In genomic region chr17:65562761-65563160, GRCm38 (mm10) we compare ENCODE assay signal across 9 mouse cellular contexts. TPM values are rescaled to one million over a fixed set of nuclear protein-coding genes. Genes with fewer than 3 reads are reported as not detected.
DNase-seq lines count a peak whose midpoint lies in the region; ATAC-seq and TF ChIP-seq lines count a peak whose summit lies in the region.
"Had no signal": no experiment of that assay in that cellular context is flagged by ENCODE, and none has a peak within 500 bp of the region (broad histone marks: within the 10 kb centered on the region; RNA-seq: fewer than 3 reads in every experiment).

No protein-coding gene starts in this region.

- H3K36me3 ChIP-seq in hindbrain, embryonic 10.5 days = no peaks in the 10 kb centered on the region
- H3K36me3 ChIP-seq in hindbrain, embryonic 16.5 days (ENCODE audit: control insufficient read depth, insufficient read depth, low read length) = no peaks in the 10 kb centered on the region
- no peaks in the 10 kb centered on the region for H3K36me3 ChIP-seq in forebrain, embryonic 16.5 days (ENCODE audit: control insufficient read depth, insufficient read depth)

- H3K4me1 ChIP-seq in hindbrain, embryonic 10.5 days (replicated peaks) = peaks cover 8% of the 10 kb centered on the region; the same call in 1 of the 2 replicates
- no peaks in the 10 kb centered on the region for H3K4me1 ChIP-seq in hindbrain, embryonic 16.5 days (ENCODE audit: control insufficient read depth, insufficient read depth, low read depth, low read length)
- peaks cover 7% of the 10 kb centered on the region for H3K4me1 ChIP-seq in forebrain, embryonic 16.5 days (replicated peaks; ENCODE audit: control insufficient read depth, insufficient read depth, low read length)

- no peak for ATAC-seq in hindbrain, embryonic 16.5 days
- ATAC-seq in forebrain, embryonic 16.5 days = peak; percentile 30; the same call in 1 of the 2 replicates
- ATAC-seq in megakaryocyte progenitor cell, adult 5-6 weeks (replicated peaks; ENCODE audit: poor library complexity) = peak; percentile 47

- no peak overlapping the region for H3K4me3 ChIP-seq in hindbrain, embryonic 10.5 days
- H3K4me3 ChIP-seq in hindbrain, embryonic 16.5 days (ENCODE audit: low read length) = no peak overlapping the region
- no peak overlapping the region for H3K4me3 ChIP-seq in forebrain, embryonic 16.5 days (replicated peaks; ENCODE audit: low read length)

- no peak for TF ChIP-seq POLR2A in brain, embryonic 14.5 days (IDR thresholded peaks at IDR 0.05; ENCODE audit: borderline replicate concordance, extremely low read depth, insufficient read depth, insufficient read length, poor library complexity, severe bottlenecking)

- DNase-seq in hindbrain, embryonic 10.5 days (ENCODE audit: low spot score) = peak; percentile 42
- peak; percentile 77 for DNase-seq in CD4-positive, CD25-positive, alpha-beta regulatory T cell, adult 2 months (ENCODE audit: low read depth, low spot score)
- DNase-seq in brain, embryonic 14.5 days (ENCODE audit: low read depth) = peak; percentile 92
- DNase-seq in kidney, postnatal 36 days = peak; percentile 45 to 83
- DNase-seq in thymus, postnatal 0 days (ENCODE audit: low spot score) = peak; percentile 57

- H3K27me3 ChIP-seq in hindbrain, embryonic 10.5 days (ENCODE audit: insufficient read depth, poor library complexity, severe bottlenecking) = no peaks in the 10 kb centered on the region
- H3K27me3 ChIP-seq in hindbrain, embryonic 16.5 days (replicated peaks; ENCODE audit: control insufficient read depth, insufficient read depth, low read length) = no peaks in the 10 kb centered on the region
- no peaks in the 10 kb centered on the region for H3K27me3 ChIP-seq in forebrain, embryonic 16.5 days (replicated peaks; ENCODE audit: control insufficient read depth, insufficient read depth, low read length)

- peak; percentile 68; the same call in 1 of the 2 replicates for TF ChIP-seq CTCF in brain, embryonic 14.5 days (IDR thresholded peaks at IDR 0.05; ENCODE audit: borderline replicate concordance, extremely low read depth, insufficient read depth, insufficient read length)

- H3K9me3 ChIP-seq in hindbrain, embryonic 10.5 days = no peaks in the 10 kb centered on the region
- no peaks in the 10 kb centered on the region for H3K9me3 ChIP-seq in hindbrain, embryonic 16.5 days (ENCODE audit: control insufficient read depth, low read length)
- no peaks in the 10 kb centered on the region for H3K9me3 ChIP-seq in forebrain, embryonic 16.5 days (ENCODE audit: control insufficient read depth, low read length)

- H3K27ac ChIP-seq in hindbrain, embryonic 10.5 days = no peak overlapping the region
- no peak overlapping the region for H3K27ac ChIP-seq in hindbrain, embryonic 16.5 days (ENCODE audit: low read depth, low read length)
- no peak overlapping the region for H3K27ac ChIP-seq in forebrain, embryonic 16.5 days (ENCODE audit: low read length)

- H3K9ac ChIP-seq in hindbrain, embryonic 16.5 days (ENCODE audit: low read depth, low read length) = no peak overlapping the region
- H3K9ac ChIP-seq in forebrain, embryonic 16.5 days (replicated peaks; ENCODE audit: low read depth, low read length) = no peak overlapping the region

- 8% methylated on average over 5 of the region's 5 CpGs for WGBS in hindbrain, embryonic 10.5 days
- WGBS in hindbrain, embryonic 16.5 days = 7% methylated on average over 5 of the region's 5 CpGs
- WGBS in forebrain, embryonic 16.5 days = 3% methylated on average over 5 of the region's 5 CpGs

- H3K4me2 ChIP-seq in hindbrain, embryonic 16.5 days (ENCODE audit: low read length) = no peak overlapping the region
- no peak overlapping the region for H3K4me2 ChIP-seq in forebrain, embryonic 16.5 days (ENCODE audit: low read length)

RNA-seq across cellular contexts. Expression of gene Tmem232, which starts 22.2 kb away (rescaled TPM):
- 0.14 TPM in 1 of 2 replicates, not detected in the other for polyA plus RNA-seq in hindbrain, embryonic 10.5 days (2016; fragmentation: Nextera tagmentation; extraction: Ambion mirVana)
- polyA plus RNA-seq in hindbrain, embryonic 16.5 days (2015; fragmentation: Nextera tagmentation; extraction: Ambion mirVana) = 0.51 and 0.68 TPM in 2 replicates
- 0.21 and 0.31 TPM in 2 replicates for polyA plus RNA-seq in brain, embryonic 14.5 days (2012; rRNA removed)
- polyA plus RNA-seq in forebrain, embryonic 16.5 days (2015; fragmentation: Nextera tagmentation; extraction: Ambion mirVana) = 0.49 and 0.57 TPM in 2 replicates
- total RNA-seq in megakaryocyte progenitor cell, adult 5-6 weeks (2015) = not detected in 2 replicates
- not detected in 2 replicates for total RNA-seq in megakaryocyte progenitor cell, adult 5-6 weeks (2017)
- polyA plus RNA-seq in thymus, postnatal 0 days (2015; fragmentation: Nextera tagmentation; extraction: Ambion mirVana) = 0.09 TPM in 1 of 2 replicates, not detected in the other
- polyA plus RNA-seq: liver, embryonic 16.5 days had no signal

RNA-seq across cellular contexts. Expression of gene Vapa, which starts 50.6 kb away (rescaled TPM):
- polyA plus RNA-seq in hindbrain, embryonic 10.5 days (2016; fragmentation: Nextera tagmentation; extraction: Ambion mirVana) = 184 and 190 TPM in 2 replicates
- polyA plus RNA-seq in hindbrain, embryonic 16.5 days (2015; fragmentation: Nextera tagmentation; extraction: Ambion mirVana) = 250 and 257 TPM in 2 replicates
- polyA plus RNA-seq in brain, embryonic 14.5 days (2012; rRNA removed) = 75.9 and 76.7 TPM in 2 replicates
- polyA plus RNA-seq in forebrain, embryonic 16.5 days (2015; fragmentation: Nextera tagmentation; extraction: Ambion mirVana) = 241 and 271 TPM in 2 replicates
- total RNA-seq in megakaryocyte progenitor cell, adult 5-6 weeks (2015) = 195 and 214 TPM in 2 replicates
- 141 and 147 TPM in 2 replicates for total RNA-seq in megakaryocyte progenitor cell, adult 5-6 weeks (2017)
- 199 and 209 TPM in 2 replicates for polyA plus RNA-seq in thymus, postnatal 0 days (2015; fragmentation: Nextera tagmentation; extraction: Ambion mirVana)

Comparison
In these comparisons a context has a peak if more than half of its experiments do, and no peak if none do; other contexts are left out.
1. DNase-seq: peak in every context shown above with its lines; median percentile 92 in brain, embryonic 14.5 days; 77 in CD4-positive, CD25-positive, alpha-beta regulatory T cell, adult 2 months; 64 in kidney, postnatal 36 days; 57 in thymus, postnatal 0 days; 42 in hindbrain, embryonic 10.5 days.